Mouse (Mus musculus) heart, postnatal 0 days (tissue): Measurements from ENCODE around the gene Hdgfl2. TPM values are rescaled to one million over a fixed set of nuclear protein-coding genes. Genes with fewer than 3 reads are reported as not detected.

Source experiments
- ATAC-seq: fragments of 200-750 bp; cut with Nextera tagmentation; 2 replicates; pipeline ENCODE4 v1.8.0; 2017; ENCODE audit warnings: low read depth, moderate number of reproducible peaks, moderate library complexity; ENCODE audit not compliant: insufficient read depth
- DNase-seq: peaks from one replicate; pipeline ENCODE4 v3.0.0-alpha.2; 2016; ENCODE audit warnings: low spot score
- H3K27ac ChIP-seq: fragments of 300-500 bp; sonication (generic); 2 replicates; pipeline ENCODE4 v1.5.1; 2014; ENCODE audit warnings: low read depth, mild to moderate bottlenecking
- H3K27me3 ChIP-seq: fragments of 300-500 bp; sonication (generic); 2 replicates; pipeline ENCODE4 v1.6.1; 2014; ENCODE audit warnings: low read length, mixed read lengths; ENCODE audit not compliant: control insufficient read depth, insufficient read depth
- H3K36me3 ChIP-seq: fragments of 300-500 bp; sonication (generic); replicated peaks from 2 replicates; pipeline ENCODE4 v1.6.1; 2014; ENCODE audit warnings: low read length, mixed read lengths; ENCODE audit not compliant: control insufficient read depth, insufficient read depth
- H3K4me1 ChIP-seq: fragments of 300-500 bp; sonication (generic); 2 replicates; pipeline ENCODE4 v1.6.1; 2014; ENCODE audit warnings: antibody characterized with exemption; ENCODE audit not compliant: control insufficient read depth, insufficient read depth
- H3K4me2 ChIP-seq: fragments of 300-500 bp; sonication (generic); 2 replicates; pipeline ENCODE4 v1.6.1; 2014; ENCODE audit warnings: low read depth, mild to moderate bottlenecking, low read length, moderate library complexity
- H3K4me3 ChIP-seq: fragments of 300-500 bp; sonication (generic); 2 replicates; pipeline ENCODE4 v1.5.1; 2014; ENCODE audit warnings: low read depth, low read length
- H3K9ac ChIP-seq: fragments of 300-500 bp; sonication (generic); replicated peaks from 2 replicates; pipeline ENCODE4 v1.6.1; 2014; ENCODE audit warnings: low read depth, low read length, mixed read lengths
- H3K9me3 ChIP-seq: fragments of 300-500 bp; sonication (generic); replicated peaks from 2 replicates; pipeline ENCODE4 v1.6.1; 2016; ENCODE audit warnings: low read length; ENCODE audit not compliant: control insufficient read depth
- CTCF ChIP-seq: IDR thresholded peaks from 2 replicates; pipeline ENCODE4 v1.5.1; 2016; ENCODE audit warnings: antibody characterized with exemption, control low read depth, low read depth
- EP300 ChIP-seq: IDR thresholded peaks from 2 replicates; pipeline ENCODE4 v1.6.1; 2016; ENCODE audit warnings: antibody characterized with exemption, low read depth
- WGBS: fragments of 180-500 bp; shearing (Covaris S2); extraction: QIAGEN DNeasy Blood & Tissue Kit; methylation state at CpG from one replicate; pipeline ENCODE4 v1.1.7; 2014; 5-methylcytosine and 5-hydroxymethylcytosine counted together
- polyA plus RNA-seq: library from polyadenylated mRNA; unstranded; fragments of >200 nt; fragmentation: Nextera tagmentation; extraction: Ambion mirVana; gene quantifications from 2 replicates; pipeline ENCODE4 v1.2.1, GENCODE M21; 2015
- total RNA-seq: library from RNA; depleted of rRNA; stranded (reverse); fragments of >200 nt; gene quantifications from 2 replicates; pipeline ENCODE4 v1.2.3, GENCODE M21; 2014; ENCODE audit warnings: low replicate concordance; rRNA removed

The Hdgfl2 gene
- total and polyA plus RNA-seq, 2 experiments from 2014 or later: 35.9 to 52.1 TPM

DNA sequence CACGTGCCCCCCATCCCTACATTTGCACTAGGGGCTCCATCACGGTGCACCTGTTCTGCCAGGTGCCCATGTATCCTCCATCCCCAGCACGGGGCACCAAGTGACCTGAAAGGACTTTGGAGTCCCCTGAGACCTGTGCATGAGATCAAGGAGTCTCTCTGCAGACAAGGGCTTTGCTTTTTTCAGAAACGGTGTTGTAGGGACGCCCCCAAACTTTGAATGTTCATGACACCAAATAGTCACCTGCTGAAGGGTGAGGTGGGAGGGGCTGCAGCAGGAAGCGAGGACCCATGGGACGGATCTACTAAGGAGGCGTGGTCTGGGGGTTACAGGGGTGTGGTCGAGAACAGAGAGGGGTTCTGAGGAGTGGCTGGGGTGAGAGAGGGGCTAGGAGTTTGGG, 68.8 kb downstream of the Hdgfl2 start:
- DNase-seq (no peak), ATAC-seq (no peak)
- H3K9me3 ChIP-seq: no peaks in the 10 kb centered on the region
- H3K4me1 ChIP-seq: no peaks in the 10 kb centered on the region
- peaks cover 80% of the 10 kb centered on the region for H3K27me3 ChIP-seq
- H3K9ac ChIP-seq: no peak overlapping the region
- TF ChIP-seq EP300: no peak
- no peak for TF ChIP-seq CTCF
- H3K4me2 ChIP-seq: no peak overlapping the region; the same call in 1 of the 2 replicates
- 21% methylated on average over 9 of the region's 9 CpGs for WGBS
- no peak overlapping the region for H3K4me3 ChIP-seq
- no peaks in the 10 kb centered on the region for H3K36me3 ChIP-seq
- H3K27ac ChIP-seq: no peak overlapping the region

- Histone ChIP-seq H3K9ac (no peak overlapping the region), H3K36me3 (no peaks in the 10 kb centered on the region), H3K27ac (no peak overlapping the region), H3K9me3 (no peaks in the 10 kb centered on the region), H3K4me3 (no peak overlapping the region), H3K4me1 (no peaks in the 10 kb centered on the region), H3K4me2 (peak overlapping the region; percentile 30; the same call in 1 of the 2 replicates), H3K27me3 (peaks cover 78% of the 10 kb centered on the region)
- ATAC-seq (no peak), DNase-seq (no peak)
- no peak for TF ChIP-seq EP300
- no peak for TF ChIP-seq CTCF
- 3% methylated on average over 28 of the region's 30 CpGs for WGBS
These were observed 69.6 kb downstream of the Hdgfl2 start for GRCm38 (mm10) chr17:56148790-56149618.

GRCm38 (mm10) chr17:56149897-56150296, 70.5 kb downstream of the Hdgfl2 start:
- H3K9ac ChIP-seq: no peak overlapping the region
- DNase-seq: no peak
- 51% methylated on average over 2 of the region's 2 CpGs for WGBS
- TF ChIP-seq CTCF (no peak), EP300 (no peak)
- no peaks in the 10 kb centered on the region for H3K36me3 ChIP-seq
- H3K4me1 ChIP-seq: no peaks in the 10 kb centered on the region
- H3K4me2 ChIP-seq: no peak overlapping the region
- H3K4me3 ChIP-seq: no peak overlapping the region
- no peaks in the 10 kb centered on the region for H3K9me3 ChIP-seq
- peaks cover 69% of the 10 kb centered on the region for H3K27me3 ChIP-seq
- H3K27ac ChIP-seq: no peak overlapping the region
- ATAC-seq: no peak

Other genes starting within 250 kb of the Hdgfl2 start
- 0.08 and 4.4 TPM in 2 replicates for gene Zfp119a, start 200.7 kb upstream of the Hdgfl2 start, total RNA-seq
- 5.4 and 6.0 TPM in 2 replicates for gene Zfp119a, start 200.7 kb upstream of the Hdgfl2 start, polyA plus RNA-seq
- gene Zfp959, start 187.5 kb upstream of the Hdgfl2 start, total RNA-seq: 3.1 and 8.2 TPM in 2 replicates
- 7.3 and 7.4 TPM in 2 replicates for gene Zfp959, start 187.5 kb upstream of the Hdgfl2 start, polyA plus RNA-seq
- gene Zfp119b, start 130.1 kb upstream of the Hdgfl2 start, total RNA-seq: 2.9 and 3.8 TPM in 2 replicates
- 5.6 and 6.8 TPM in 2 replicates for gene Zfp119b, start 130.1 kb upstream of the Hdgfl2 start, polyA plus RNA-seq
- not detected in 2 replicates for gene Ebi3, start 127.0 kb upstream of the Hdgfl2 start, total RNA-seq
- gene Ebi3, start 127.0 kb upstream of the Hdgfl2 start, polyA plus RNA-seq: 0.37 and 1.1 TPM in 2 replicates
- gene Yju2, start 120.5 kb upstream of the Hdgfl2 start, total RNA-seq: 5.9 and 6.4 TPM in 2 replicates
- gene Yju2, start 120.5 kb upstream of the Hdgfl2 start, polyA plus RNA-seq: 12.3 and 12.8 TPM in 2 replicates
- gene Shd, start 109.2 kb upstream of the Hdgfl2 start, total RNA-seq: 7.5 and 11.7 TPM in 2 replicates
- gene Shd, start 109.2 kb upstream of the Hdgfl2 start, polyA plus RNA-seq: 5.0 and 5.7 TPM in 2 replicates
- gene Fsd1, start 93.1 kb upstream of the Hdgfl2 start, total RNA-seq: not detected in 2 replicates
- 0.26 and 0.51 TPM in 2 replicates for gene Fsd1, start 93.1 kb upstream of the Hdgfl2 start, polyA plus RNA-seq
- 14.3 and 23.7 TPM in 2 replicates for gene Stap2, start 74.0 kb upstream of the Hdgfl2 start, total RNA-seq
- gene Stap2, start 74.0 kb upstream of the Hdgfl2 start, polyA plus RNA-seq: 16.0 and 17.2 TPM in 2 replicates
- 100 and 114 TPM in 2 replicates for gene Mpnd, start 73.9 kb upstream of the Hdgfl2 start, total RNA-seq
- gene Mpnd, start 73.9 kb upstream of the Hdgfl2 start, polyA plus RNA-seq: 42.5 and 42.9 TPM in 2 replicates
- 45.8 and 61.1 TPM in 2 replicates for gene Sh3gl1, start 43.0 kb upstream of the Hdgfl2 start, total RNA-seq
- gene Sh3gl1, start 43.0 kb upstream of the Hdgfl2 start, polyA plus RNA-seq: 43.5 and 49.5 TPM in 2 replicates
- 2.8 and 8.3 TPM in 2 replicates for gene Chaf1a, start 39.2 kb upstream of the Hdgfl2 start, total RNA-seq
- 2.9 and 3.0 TPM in 2 replicates for gene Chaf1a, start 39.2 kb upstream of the Hdgfl2 start, polyA plus RNA-seq
- gene Ubxn6, start 4.6 kb upstream of the Hdgfl2 start, total RNA-seq: 67.5 and 68.1 TPM in 2 replicates
- gene Ubxn6, start 4.6 kb upstream of the Hdgfl2 start, polyA plus RNA-seq: 56.2 and 58.2 TPM in 2 replicates
- 47.4 and 88.5 TPM in 2 replicates for gene Plin4, start 30.2 kb downstream of the Hdgfl2 start, total RNA-seq
- gene Plin4, start 30.2 kb downstream of the Hdgfl2 start, polyA plus RNA-seq: 5.9 and 9.4 TPM in 2 replicates
- 23.3 and 58.8 TPM in 2 replicates for gene Plin5, start 38.0 kb downstream of the Hdgfl2 start, total RNA-seq
- 55.7 and 58.3 TPM in 2 replicates for gene Plin5, start 38.0 kb downstream of the Hdgfl2 start, polyA plus RNA-seq
- 4.5 and 5.1 TPM in 2 replicates for gene Lrg1, start 42.4 kb downstream of the Hdgfl2 start, total RNA-seq
- gene Lrg1, start 42.4 kb downstream of the Hdgfl2 start, polyA plus RNA-seq: 9.0 and 10.0 TPM in 2 replicates
- 7.9 and 10.4 TPM in 2 replicates for gene Sema6b, start 60.7 kb downstream of the Hdgfl2 start, total RNA-seq
- gene Sema6b, start 60.7 kb downstream of the Hdgfl2 start, polyA plus RNA-seq: 0.81 and 0.93 TPM in 2 replicates
- gene Tnfaip8l1, start 82.8 kb downstream of the Hdgfl2 start, total RNA-seq: 3.4 and 16.5 TPM in 2 replicates
- 4.9 and 5.6 TPM in 2 replicates for gene Tnfaip8l1, start 82.8 kb downstream of the Hdgfl2 start, polyA plus RNA-seq
- gene Mydgf, start 104.3 kb downstream of the Hdgfl2 start, total RNA-seq: 42.9 and 43.2 TPM in 2 replicates
- gene Mydgf, start 104.3 kb downstream of the Hdgfl2 start, polyA plus RNA-seq: 50.2 and 52.0 TPM in 2 replicates
- gene Dpp9, start 139.3 kb downstream of the Hdgfl2 start, total RNA-seq: 25.9 and 29.0 TPM in 2 replicates
- 12.6 and 13.3 TPM in 2 replicates for gene Dpp9, start 139.3 kb downstream of the Hdgfl2 start, polyA plus RNA-seq
- 82.1 and 84.3 TPM in 2 replicates for gene Fem1a, start 177.2 kb downstream of the Hdgfl2 start, total RNA-seq
- 29.5 and 37.1 TPM in 2 replicates for gene Fem1a, start 177.2 kb downstream of the Hdgfl2 start, polyA plus RNA-seq
- 12.3 and 13.8 TPM in 2 replicates for gene Ticam1, start 197.2 kb downstream of the Hdgfl2 start, total RNA-seq
- gene Ticam1, start 197.2 kb downstream of the Hdgfl2 start, polyA plus RNA-seq: 4.4 and 4.6 TPM in 2 replicates
- 76.8 and 78.5 TPM in 2 replicates for gene Plin3, start 213.2 kb downstream of the Hdgfl2 start, total RNA-seq
- 70.9 and 73.0 TPM in 2 replicates for gene Plin3, start 213.2 kb downstream of the Hdgfl2 start, polyA plus RNA-seq
- gene Arrdc5, start 220.7 kb downstream of the Hdgfl2 start, total RNA-seq: not detected in 2 replicates
- gene Arrdc5, start 220.7 kb downstream of the Hdgfl2 start, polyA plus RNA-seq: not detected in 2 replicates
- gene Uhrf1, start 223.7 kb downstream of the Hdgfl2 start, total RNA-seq: 26.8 and 33.8 TPM in 2 replicates
- gene Uhrf1, start 223.7 kb downstream of the Hdgfl2 start, polyA plus RNA-seq: 13.2 and 14.4 TPM in 2 replicates
- gene Kdm4b, start 246.4 kb downstream of the Hdgfl2 start, total RNA-seq: 61.8 and 80.4 TPM in 2 replicates
- 16.1 and 17.7 TPM in 2 replicates for gene Kdm4b, start 246.4 kb downstream of the Hdgfl2 start, polyA plus RNA-seq